Mouse (Mus musculus): ENCODE measurements around the gene Olfr466. TPM values are rescaled to one million over a fixed set of nuclear protein-coding genes. Genes with fewer than 3 reads are reported as not detected.

Olfr466 gene
- total and polyA plus RNA-seq, 3 experiments = not detected

DNA sequence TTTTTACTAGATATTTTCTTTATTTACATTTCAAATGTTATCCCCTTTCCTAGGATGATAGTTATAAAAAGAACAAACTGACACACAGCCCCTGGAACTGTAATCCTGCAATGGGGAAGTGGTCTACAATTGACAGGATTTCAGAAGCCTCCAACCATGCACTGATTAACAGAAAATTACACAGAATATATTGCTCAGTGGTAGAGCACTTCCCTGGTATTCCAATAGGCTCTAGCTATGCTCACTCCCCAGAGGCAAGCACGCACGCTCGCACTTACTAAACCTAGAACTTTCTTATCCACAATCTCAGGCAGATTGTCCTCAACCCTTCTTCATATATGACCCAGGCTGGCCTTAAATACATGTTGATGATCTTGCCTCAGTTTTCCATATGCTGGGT, 36.8 kb upstream of the Olfr466 start:
- Histone ChIP-seq H3K4me2 (ENCODE audit: insufficient read depth, low read depth, poor library complexity, severe bottlenecking) (peak overlapping the region; percentile 69), H3K27ac (ENCODE audit: insufficient read depth, low read depth) (no peak overlapping the region), H3K4me3 (replicated peaks in 1 of 3; ENCODE audit: low read depth in 2 of 3, low read length in 2 of 3, poor library complexity in 1 of 3) (peak overlapping the region; percentile 61 to 86 (median 74)), H3K36me3 (replicated peaks in 1 of 2; ENCODE audit: control insufficient read depth in 1 of 2, insufficient read depth in 1 of 2, low read length in 1 of 2) (peaks cover 0 to under 1% of the 10 kb centered on the region in 2 experiments), H3K27me3 (replicated peaks) (no peaks in the 10 kb centered on the region), H3K9ac (ENCODE audit: insufficient read depth, low read depth) (peak overlapping the region; percentile 86), H3K9me3 (replicated peaks; ENCODE audit: low read length) (no peaks in the 10 kb centered on the region), H3K79me2 (replicated peaks; ENCODE audit: control insufficient read depth, extremely low read depth, insufficient read depth, poor library complexity, severe bottlenecking) (peaks cover 10% of the 10 kb centered on the region), H3K4me1 (ENCODE audit: control insufficient read depth in 1 of 2, insufficient read depth in 2 of 2) (peaks cover 2 to 23% of the 10 kb centered on the region in 2 experiments; a peak in 2 of 4 replicates)
- TF ChIP-seq BHLHE40 (IDR thresholded peaks at IDR 0.05; ENCODE audit: low read depth, low read length) = no peak
- no peak for TF ChIP-seq MEF2A (IDR thresholded peaks at IDR 0.05; ENCODE audit: borderline replicate concordance, low read depth, low read length)
- TF ChIP-seq ELF1 (IDR thresholded peaks at IDR 0.05; ENCODE audit: low read depth, low read length) = no peak
- TF ChIP-seq ZKSCAN1 (IDR thresholded peaks at IDR 0.05; ENCODE audit: borderline replicate concordance, low read depth, low read length) = no peak
- TF ChIP-seq CTCF (conservative IDR thresholded peaks at IDR 0.05 in 1 of 2, IDR thresholded peaks at IDR 0.05 in 1 of 2; ENCODE audit: low read depth in 2 of 2, low read length in 2 of 2) = no peak
- no peak for TF ChIP-seq USF1 (IDR thresholded peaks at IDR 0.05; ENCODE audit: low read depth, low read length)
- no peak for TF ChIP-seq RAD21 (IDR thresholded peaks at IDR 0.05; ENCODE audit: low read depth, low read length)
- TF ChIP-seq ETS1 (conservative IDR thresholded peaks at IDR 0.05; ENCODE audit: low read depth, low read length) = no peak
- in situ Hi-C loops (cut with MboI; ENCODE audit: low pct_ligation_motif_present, low pct_unique_long_range_greater_than_20kb, low sequenced_read_pairs) (no loop called here), dilution Hi-C loops (cut with MboI; ENCODE audit: extremely low pct_ligation_motif_present, extremely low pct_unique_long_range_greater_than_20kb, low sequenced_read_pairs) (no loop called here)
- no peak for DNase-seq (ENCODE audit: extremely low read depth)

DNA sequence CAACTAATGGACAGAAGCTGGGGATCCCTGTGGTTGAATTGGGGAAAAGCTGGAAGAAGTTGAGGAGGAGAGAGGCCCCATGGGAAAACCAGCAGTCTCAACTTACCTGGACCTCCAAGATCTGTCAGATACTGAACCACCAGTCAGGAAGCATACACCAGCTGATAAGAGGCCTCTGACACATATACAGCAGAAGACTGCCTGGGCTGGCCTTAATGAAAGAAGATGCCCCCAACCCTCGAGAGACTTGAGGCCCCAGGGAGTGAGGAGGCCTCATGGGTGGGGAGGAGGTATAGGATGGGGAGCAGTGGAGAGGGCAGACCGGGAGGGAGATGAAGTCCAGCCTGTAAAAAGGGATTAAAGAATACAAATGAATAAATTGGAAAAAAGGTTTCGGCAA, 29.1 kb upstream of the Olfr466 start:
- no peak overlapping the region for H3K4me2 ChIP-seq (ENCODE audit: insufficient read depth, low read depth, poor library complexity, severe bottlenecking)
- H3K4me1 ChIP-seq (ENCODE audit: control insufficient read depth in 1 of 2, insufficient read depth in 2 of 2) = no peaks in the 10 kb centered on the region
- no peak overlapping the region for H3K27ac ChIP-seq (ENCODE audit: insufficient read depth, low read depth)
- no peak overlapping the region for H3K9ac ChIP-seq (ENCODE audit: insufficient read depth, low read depth)
- H3K27me3 ChIP-seq (replicated peaks) = no peaks in the 10 kb centered on the region
- no peaks in the 10 kb centered on the region for H3K36me3 ChIP-seq (replicated peaks in 1 of 2; ENCODE audit: control insufficient read depth in 1 of 2, insufficient read depth in 1 of 2, low read length in 1 of 2)
- in situ Hi-C loops (cut with MboI; ENCODE audit: low pct_ligation_motif_present, low pct_unique_long_range_greater_than_20kb, low sequenced_read_pairs) = no loop called here
- H3K9me3 ChIP-seq (replicated peaks; ENCODE audit: low read length) = no peaks in the 10 kb centered on the region
- no peak for TF ChIP-seq JUN (IDR thresholded peaks at IDR 0.05; ENCODE audit: insufficient read depth, low read depth, low read length)
- no peak for TF ChIP-seq MXI1 (IDR thresholded peaks at IDR 0.05; ENCODE audit: low read depth, low read length)
- H3K4me3 ChIP-seq (replicated peaks in 1 of 3; ENCODE audit: low read depth in 2 of 3, low read length in 2 of 3, poor library complexity in 1 of 3) = no peak overlapping the region
- no peaks in the 10 kb centered on the region for H3K79me2 ChIP-seq (replicated peaks; ENCODE audit: control insufficient read depth, extremely low read depth, insufficient read depth, poor library complexity, severe bottlenecking)
- dilution Hi-C loops (cut with MboI; ENCODE audit: extremely low pct_ligation_motif_present, extremely low pct_unique_long_range_greater_than_20kb, low sequenced_read_pairs) = no loop called here
- DNase-seq (ENCODE audit: extremely low read depth) = no peak

DNA sequence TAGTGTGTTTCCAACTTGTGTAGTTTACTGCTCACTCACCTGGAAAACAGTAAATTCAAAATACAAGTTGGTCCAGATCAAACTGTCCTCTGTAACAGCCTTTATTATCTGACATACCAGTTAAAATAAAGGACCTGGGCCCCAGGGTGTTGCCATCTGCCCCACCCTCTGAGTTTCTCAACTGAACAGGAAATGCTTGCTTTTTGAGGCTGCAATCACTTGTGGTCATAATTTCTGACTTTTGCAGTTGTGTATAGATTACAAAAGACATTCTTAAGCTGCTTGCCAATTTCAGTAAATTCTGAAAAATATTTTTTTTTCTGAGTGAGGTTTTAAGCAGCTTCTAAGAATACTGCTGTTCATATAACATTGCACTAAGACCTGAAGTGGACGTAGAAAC, 27.9 kb upstream of the Olfr466 start:
- no peaks in the 10 kb centered on the region for H3K4me1 ChIP-seq (ENCODE audit: control insufficient read depth in 1 of 2, insufficient read depth in 2 of 2)
- H3K4me2 ChIP-seq (ENCODE audit: insufficient read depth, low read depth, poor library complexity, severe bottlenecking) = no peak overlapping the region
- in situ Hi-C loops (cut with MboI; ENCODE audit: low pct_ligation_motif_present, low pct_unique_long_range_greater_than_20kb, low sequenced_read_pairs) (no loop called here), dilution Hi-C loops (cut with MboI; ENCODE audit: extremely low pct_ligation_motif_present, extremely low pct_unique_long_range_greater_than_20kb, low sequenced_read_pairs) (no loop called here)
- H3K27ac ChIP-seq (ENCODE audit: insufficient read depth, low read depth) = no peak overlapping the region
- no peak overlapping the region for H3K9ac ChIP-seq (ENCODE audit: insufficient read depth, low read depth)
- no peaks in the 10 kb centered on the region for H3K79me2 ChIP-seq (replicated peaks; ENCODE audit: control insufficient read depth, extremely low read depth, insufficient read depth, poor library complexity, severe bottlenecking)
- H3K4me3 ChIP-seq (replicated peaks in 1 of 3; ENCODE audit: low read depth in 2 of 3, low read length in 2 of 3, poor library complexity in 1 of 3) = no peak overlapping the region
- no peak for DNase-seq (ENCODE audit: extremely low read depth)
- H3K27me3 ChIP-seq (replicated peaks) = no peaks in the 10 kb centered on the region
- H3K9me3 ChIP-seq (replicated peaks; ENCODE audit: low read length) = no peaks in the 10 kb centered on the region
- TF ChIP-seq NRF1 (IDR thresholded peaks at IDR 0.05; ENCODE audit: low read depth, low read length) (no peak), UBTF (IDR thresholded peaks at IDR 0.05; ENCODE audit: low read depth, low read length) (no peak), MYC (IDR thresholded peaks at IDR 0.05; ENCODE audit: low read depth, low read length) (no peak), ETS1 (conservative IDR thresholded peaks at IDR 0.05; ENCODE audit: low read depth, low read length) (no peak), ZC3H11A (IDR thresholded peaks at IDR 0.05; ENCODE audit: low read depth, low read length) (no peak), USF2 (conservative IDR thresholded peaks at IDR 0.05; ENCODE audit: low read depth, low read length) (no peak), GABPA (IDR thresholded peaks at IDR 0.05; ENCODE audit: insufficient replicate concordance, low read depth, low read length) (no peak), TCF12 (IDR thresholded peaks at IDR 0.05; ENCODE audit: low read depth, low read length) (no peak), ZMIZ1 (IDR thresholded peaks at IDR 0.05; ENCODE audit: low read depth, low read length) (no peak), MAZ (IDR thresholded peaks at IDR 0.05; ENCODE audit: low read depth, low read length) (no peak), MAFK (IDR thresholded peaks at IDR 0.05; ENCODE audit: insufficient replicate concordance, low read length) (no peak), MEF2A (IDR thresholded peaks at IDR 0.05; ENCODE audit: borderline replicate concordance, low read depth, low read length) (no peak), SMC3 (IDR thresholded peaks at IDR 0.05; ENCODE audit: low read depth, low read length) (no peak), CHD2 (IDR thresholded peaks at IDR 0.05; ENCODE audit: low read length) (no peak), EP300 (IDR thresholded peaks at IDR 0.05; ENCODE audit: low read length) (no peak), MAX (IDR thresholded peaks at IDR 0.05; ENCODE audit: low read length) (no peak), PAX5 (IDR thresholded peaks at IDR 0.05; ENCODE audit: low read length) (no peak)
- no peaks in the 10 kb centered on the region for H3K36me3 ChIP-seq (replicated peaks in 1 of 2; ENCODE audit: control insufficient read depth in 1 of 2, insufficient read depth in 1 of 2, low read length in 1 of 2)
